Comparison of ENCODE assay signal across 14 mouse cellular contexts in genomic region chr15:16158164-16158563, GRCm38 (mm10).
"Had no signal": no experiment of that assay in that cellular context is flagged by ENCODE, and none has a peak within 500 bp of the region (broad histone marks: within the 10 kb centered on the region; RNA-seq: fewer than 3 reads in every experiment).

No protein-coding gene starts in this region.

- H3K4me2 ChIP-seq: limb, embryonic 13.5 days; neural tube, embryonic 13.5 days; stomach, embryonic 15.5 days had no signal

- H3K36me3 ChIP-seq: limb, embryonic 13.5 days; neural tube, embryonic 13.5 days; stomach, embryonic 15.5 days had no signal

- H3K27me3 ChIP-seq: limb, embryonic 13.5 days; neural tube, embryonic 13.5 days; stomach, embryonic 15.5 days had no signal

- H3K4me3 ChIP-seq: layer of hippocampus, adult 2 months; limb, embryonic 13.5 days; neural tube, embryonic 13.5 days; stomach, embryonic 15.5 days had no signal

- H3K27ac ChIP-seq: kidney, postnatal 0 days; layer of hippocampus, adult 2 months; limb, embryonic 13.5 days; liver, embryonic 14.5 days; neural tube, embryonic 13.5 days; stomach, embryonic 15.5 days had no signal

- H3K9ac ChIP-seq: limb, embryonic 13.5 days; liver, embryonic 14.5 days; neural tube, embryonic 13.5 days; stomach, embryonic 15.5 days had no signal

- H3K4me1 ChIP-seq: limb, embryonic 13.5 days; neural tube, embryonic 13.5 days; stomach, embryonic 15.5 days had no signal

- H3K9me3 ChIP-seq: limb, embryonic 13.5 days; neural tube, embryonic 13.5 days; stomach, embryonic 15.5 days had no signal

- DNase-seq: kidney, adult 2 months; kidney, postnatal 36 days; left cerebral cortex, postnatal 4 days; lung, adult 18-20 months; retina, postnatal 1 day; right cerebral cortex, postnatal 4 days; thymus, adult 2 months; thymus, postnatal 25 days had no signal
